Mouse (Mus musculus): ENCODE data around the gene Pdzd7.
"Not testable (repeated sequence)": the region's sequence is repeated elsewhere in the genome, so short reads cannot be mapped to it uniquely, and the experiment has no call there.

Pdzd7 gene

DNA sequence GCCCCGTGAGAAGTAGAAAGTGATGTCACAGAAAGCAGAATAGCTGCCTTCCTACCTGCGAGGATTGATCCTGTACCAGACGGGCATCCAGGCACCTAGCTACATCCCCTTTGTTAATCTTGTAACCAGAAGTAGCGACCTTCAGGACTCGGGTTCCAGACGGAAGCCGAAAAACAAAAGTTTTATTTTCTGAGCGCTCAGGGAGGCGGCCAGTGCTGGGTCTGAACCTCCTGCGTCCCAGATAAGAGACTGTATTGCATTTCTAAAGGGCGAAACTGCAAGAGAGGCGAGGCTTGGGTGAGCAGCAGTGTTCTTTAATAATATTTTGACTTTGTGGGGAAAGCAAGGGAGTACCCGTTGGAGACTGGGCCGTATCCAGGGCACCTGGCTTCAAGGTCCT lies 13.3 kb upstream of the Pdzd7 start:
- no peak for DNase-seq (ENCODE audit: extremely low spot score, low spot score)

DNA sequence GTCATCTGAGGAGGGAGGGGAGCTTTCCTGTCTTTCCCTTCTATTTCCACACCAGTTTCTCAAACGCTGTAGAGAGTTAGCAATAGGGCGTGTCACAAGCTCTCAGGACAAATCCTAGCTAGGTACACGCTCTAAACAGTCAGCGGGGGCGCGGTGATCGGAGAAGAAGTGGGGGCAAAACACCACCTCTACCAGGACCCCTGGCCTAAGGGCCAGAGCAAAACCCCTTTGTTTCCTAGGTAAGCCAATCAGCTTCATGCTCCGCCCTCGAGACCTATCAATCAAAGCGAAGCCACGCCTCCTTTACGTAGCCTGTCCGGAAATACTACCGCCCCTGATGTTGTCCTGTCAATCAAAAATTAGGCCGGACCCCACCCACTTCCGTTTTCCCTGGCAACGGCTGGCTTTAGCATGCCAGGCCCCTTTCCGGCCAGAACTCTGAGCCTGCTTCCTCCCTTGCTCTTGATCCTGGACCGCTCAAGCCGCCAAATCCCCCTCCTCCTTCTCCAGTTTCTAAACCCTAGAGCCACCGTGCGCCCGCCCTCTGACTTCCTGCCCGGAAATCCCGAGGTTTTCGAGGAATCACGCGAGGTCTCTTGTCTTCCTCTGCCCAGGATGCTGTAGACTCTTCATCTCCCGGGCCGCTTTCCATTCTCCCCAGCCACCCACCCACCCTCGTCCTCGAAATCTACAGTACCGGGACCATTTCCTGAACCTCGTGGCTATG lies 12.8 kb upstream of the Pdzd7 start:
- DNase-seq (ENCODE audit: extremely low spot score, low spot score) = peak; percentile 97

DNA sequence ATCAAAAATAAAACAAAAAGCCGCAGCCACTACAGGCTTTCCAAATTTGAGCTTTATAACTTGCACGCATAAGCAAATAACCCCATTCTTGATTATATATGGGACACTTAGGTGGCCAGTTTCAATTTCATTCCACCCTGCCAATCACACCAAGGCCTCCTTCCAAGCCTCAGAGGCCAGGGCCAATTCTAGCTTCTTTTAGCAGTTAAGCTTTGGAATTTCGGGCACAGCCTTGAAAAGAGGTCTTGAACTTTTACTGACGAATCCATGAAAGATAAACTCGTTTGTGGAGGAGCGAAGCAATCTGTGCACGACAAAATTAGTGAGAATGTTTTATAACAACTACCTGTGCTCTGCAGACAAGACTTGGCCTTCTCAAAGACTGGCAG lies 12.2 kb upstream of the Pdzd7 start:
- no peak for DNase-seq (ENCODE audit: extremely low spot score, low spot score)

DNA sequence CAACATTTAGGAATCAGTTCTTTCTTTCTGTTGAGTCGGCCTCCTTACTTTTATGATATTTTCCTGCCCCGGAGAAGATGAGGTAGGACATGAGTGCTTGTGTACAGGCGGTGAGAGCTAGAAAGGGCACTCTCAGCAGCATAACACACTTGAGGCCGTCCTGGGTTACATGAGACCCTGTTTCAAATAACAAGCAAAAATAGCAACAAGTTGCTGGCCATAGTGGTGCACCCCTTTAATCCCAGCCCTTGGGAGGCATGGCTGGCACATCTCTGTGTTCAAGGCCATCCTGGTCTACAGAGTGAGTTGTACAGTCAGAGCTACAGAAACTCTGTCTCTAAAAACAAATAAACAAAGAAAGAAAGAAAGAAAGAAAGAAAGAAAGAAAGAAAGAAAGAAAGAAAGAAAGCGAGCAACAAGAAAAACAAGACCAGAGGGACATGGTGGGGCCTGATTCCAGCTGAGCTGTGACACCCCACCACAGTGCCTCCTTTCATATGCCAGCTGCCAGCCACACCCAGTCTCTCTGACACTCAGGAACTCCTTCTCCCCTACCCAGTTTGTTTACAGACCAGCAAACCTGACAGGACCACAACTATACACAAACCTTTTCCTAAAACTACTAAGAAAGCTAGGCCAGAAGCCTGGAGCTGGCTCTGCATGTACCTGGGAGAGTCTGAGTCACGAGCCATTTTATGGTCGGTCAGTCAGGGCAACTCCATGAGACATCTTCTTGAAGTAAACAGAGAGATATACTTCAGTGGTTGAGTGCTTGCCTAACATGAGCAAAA lies 11.6 kb upstream of the Pdzd7 start:
- DNase-seq (ENCODE audit: extremely low spot score, low spot score) = no peak

DNA sequence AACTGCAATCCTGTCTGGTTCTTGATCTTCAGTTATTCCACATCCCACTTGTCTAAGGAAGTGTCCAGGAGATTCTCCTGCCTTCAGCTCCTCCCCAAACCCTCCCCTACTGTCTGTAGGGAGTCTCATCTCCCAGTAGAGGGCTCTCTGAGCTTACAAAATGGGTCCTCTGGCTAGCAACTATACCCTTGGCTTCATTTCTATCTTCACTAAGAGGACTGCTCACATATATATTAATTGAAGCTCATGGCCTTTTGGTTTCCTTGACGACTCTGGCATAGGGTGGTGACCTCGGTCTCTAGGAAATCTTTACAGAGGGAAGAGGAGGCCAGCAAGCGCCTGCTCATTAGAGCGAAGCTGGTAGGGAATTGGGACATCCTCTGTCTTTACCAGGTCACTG lies 10.8 kb upstream of the Pdzd7 start:
- no peak for DNase-seq (ENCODE audit: extremely low spot score, low spot score)

DNA sequence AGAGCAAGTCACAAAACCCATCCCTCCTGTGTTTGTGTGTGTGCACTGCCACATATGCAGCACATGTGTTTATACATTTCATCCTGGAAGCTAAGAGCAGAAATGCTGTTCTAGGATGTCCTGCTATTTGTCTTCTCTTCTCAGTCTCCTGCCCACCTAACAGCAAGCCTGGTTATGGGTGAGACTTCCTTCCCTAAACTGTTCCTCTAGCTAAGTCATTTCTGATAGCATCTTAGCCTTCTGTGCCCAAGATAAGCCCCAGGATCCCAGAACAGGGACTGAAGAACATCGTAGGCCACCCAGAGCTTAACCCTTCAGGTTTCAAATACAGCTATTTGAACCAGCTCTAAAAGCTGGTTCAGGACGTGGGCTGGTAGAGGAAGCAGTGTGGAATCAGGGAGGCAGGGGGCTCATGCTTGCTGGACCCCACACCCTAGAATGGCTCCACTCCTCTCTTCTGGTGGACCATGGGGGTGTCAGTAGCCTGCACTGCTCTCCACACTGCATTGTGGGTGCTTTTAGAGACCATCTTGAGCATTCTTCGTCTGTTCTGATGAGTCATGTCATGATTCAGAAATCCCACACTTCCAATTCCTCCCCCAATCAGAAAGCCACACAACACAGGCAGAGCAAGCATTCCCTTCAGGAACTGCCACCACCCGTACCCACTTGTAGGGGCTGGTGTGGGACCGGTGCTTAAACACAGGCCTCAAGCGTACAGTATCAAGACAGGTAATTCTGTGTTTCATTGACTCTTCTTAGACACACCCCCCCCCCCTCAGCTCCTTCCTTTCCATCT lies 9.6 kb upstream of the Pdzd7 start:
- DNase-seq (ENCODE audit: extremely low spot score, low spot score) = no peak

DNA sequence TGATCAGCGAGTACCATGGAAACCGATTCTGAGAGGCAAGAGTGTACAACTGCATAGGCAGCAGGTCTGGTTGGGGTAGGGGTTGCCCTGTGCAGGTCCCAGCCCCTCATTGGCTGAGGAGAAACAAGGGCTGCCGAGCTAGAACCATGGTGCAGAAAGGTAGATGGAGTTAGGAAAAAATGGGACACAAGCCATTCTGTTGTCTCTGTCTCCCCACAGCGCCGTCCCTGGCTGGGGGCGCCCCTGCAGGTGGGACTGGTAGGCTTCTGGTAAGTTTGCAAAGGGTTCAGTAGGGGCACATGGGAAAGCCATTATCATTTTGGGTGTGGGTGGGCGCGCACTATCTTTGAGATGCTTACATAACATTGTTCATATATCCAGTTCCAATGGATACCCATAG lies 7.9 kb upstream of the Pdzd7 start:
- DNase-seq (ENCODE audit: extremely low spot score, low spot score) = no peak

DNA sequence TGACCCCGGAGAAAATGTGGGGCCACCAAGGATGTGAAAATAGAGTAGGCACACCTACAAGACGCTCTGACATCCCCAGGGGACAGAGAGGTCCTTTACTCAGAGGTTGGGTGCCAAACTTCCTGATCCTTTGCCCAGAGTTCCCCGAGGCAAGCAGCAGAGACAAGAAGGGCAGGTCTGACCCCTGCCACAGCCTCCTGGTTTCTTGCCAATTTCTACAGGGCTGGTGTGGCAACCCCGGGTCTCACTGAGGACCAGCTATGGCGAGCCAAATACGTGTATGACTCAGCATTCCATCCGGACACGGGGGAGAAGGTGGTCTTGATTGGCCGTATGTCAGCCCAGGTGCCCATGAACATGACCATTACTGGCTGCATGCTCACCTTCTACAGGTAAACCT lies 4.0 kb upstream of the Pdzd7 start:
- DNase-seq (ENCODE audit: extremely low spot score, low spot score) = no peak

DNA sequence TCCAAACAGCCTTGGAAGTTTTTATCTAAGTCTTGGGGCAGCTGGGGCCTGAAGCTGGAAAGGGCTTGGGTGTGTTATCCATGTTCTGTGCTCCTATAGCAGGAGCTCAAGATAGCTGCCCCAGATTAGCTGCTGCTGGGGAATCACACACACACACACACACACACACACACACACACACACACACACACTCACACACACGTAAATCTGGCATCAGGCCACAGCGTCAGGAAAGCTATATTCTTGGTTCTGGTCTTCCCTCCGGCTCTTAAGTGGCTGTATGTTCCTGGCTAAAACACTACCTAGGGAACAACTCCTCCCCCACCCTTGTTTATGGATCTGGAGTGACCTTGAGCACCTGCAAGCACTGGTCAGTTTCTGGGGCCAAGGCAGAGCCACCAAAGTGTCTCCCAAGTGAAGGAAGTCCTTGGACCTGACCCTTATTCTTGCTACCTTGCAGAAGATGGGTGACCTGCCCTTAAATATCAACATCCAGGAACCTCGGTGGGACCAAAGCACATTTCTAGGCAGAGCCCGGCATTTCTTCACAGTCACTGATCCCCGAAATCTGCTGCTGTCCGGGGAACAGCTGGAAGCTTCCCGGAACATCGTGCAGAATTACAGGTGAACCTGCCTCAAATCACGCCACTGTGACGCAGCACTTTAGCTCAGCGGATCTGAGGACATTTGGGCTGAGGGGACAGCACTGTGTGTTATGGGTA lies 3.3 kb upstream of the Pdzd7 start:
- no peak for DNase-seq (ENCODE audit: extremely low spot score, low spot score)

DNA sequence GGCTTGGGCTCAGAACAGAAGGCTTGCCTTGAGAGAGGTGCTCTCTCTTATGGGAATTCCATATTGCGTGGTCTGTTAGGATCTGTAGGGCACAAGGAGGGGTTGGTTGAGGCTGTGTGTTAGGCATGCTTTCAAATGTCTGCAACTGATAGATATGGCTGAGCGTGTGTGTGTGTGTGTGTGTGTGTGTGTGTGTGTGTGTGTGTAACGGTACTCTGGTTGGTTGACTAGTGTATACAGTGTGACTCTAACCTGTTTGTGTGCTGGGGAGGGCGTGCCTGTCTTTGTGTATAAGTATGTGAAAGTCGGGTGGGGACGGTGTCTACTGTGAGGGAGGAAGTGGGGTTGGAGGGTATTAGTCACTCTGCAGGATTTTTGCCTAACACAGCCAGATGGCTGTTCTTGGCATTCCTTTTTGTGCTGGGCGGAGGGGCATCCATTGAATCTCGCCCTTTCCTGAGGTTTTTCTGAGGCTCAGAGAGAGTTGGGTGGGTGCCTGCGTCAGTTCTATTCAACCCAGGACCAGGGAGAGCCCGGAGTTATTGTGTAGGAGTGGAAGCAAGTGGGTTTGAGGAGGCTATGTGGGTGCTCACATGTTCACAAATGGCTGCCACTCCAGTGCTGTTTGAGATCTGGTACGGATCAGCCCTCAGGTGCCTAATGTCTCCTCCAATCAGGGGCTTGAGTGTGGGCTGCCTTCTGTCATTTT lies 2.6 kb upstream of the Pdzd7 start:
- DNase-seq (ENCODE audit: extremely low spot score, low spot score) = no peak

DNA sequence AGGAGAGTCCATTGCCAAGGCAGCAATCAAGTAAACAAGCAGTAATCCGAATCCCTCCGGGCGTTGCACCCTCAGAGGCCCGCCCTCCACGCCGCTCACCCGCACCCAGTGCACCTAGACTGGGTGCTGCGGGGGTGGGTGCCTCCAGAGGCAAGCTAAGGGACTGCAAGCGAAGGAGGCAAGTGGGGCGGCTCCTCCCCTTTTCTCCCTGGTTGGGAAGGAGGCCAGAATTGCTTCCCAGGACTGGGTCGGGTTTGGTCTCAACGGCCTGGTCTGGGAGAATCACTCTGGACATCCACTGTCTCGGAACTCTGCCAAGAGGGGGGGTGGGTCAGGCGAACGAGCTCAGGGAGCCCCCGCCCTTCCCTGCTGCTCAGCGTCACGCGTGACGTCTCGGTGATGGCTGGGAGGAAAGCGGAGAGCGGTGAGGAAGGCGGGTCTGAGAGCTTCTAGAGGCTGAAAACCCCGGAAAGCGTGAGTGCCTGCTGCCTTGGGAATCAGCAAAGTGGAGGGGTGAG lies 2.0 kb upstream of the Pdzd7 start, which contains the start of gene Sfxn3:
Gene Sfxn3, plus strand, starts transcription at position 87 of the 518 bp plus-strand sequence.
- DNase-seq (ENCODE audit: extremely low spot score, low spot score) = peak; percentile 85

DNA sequence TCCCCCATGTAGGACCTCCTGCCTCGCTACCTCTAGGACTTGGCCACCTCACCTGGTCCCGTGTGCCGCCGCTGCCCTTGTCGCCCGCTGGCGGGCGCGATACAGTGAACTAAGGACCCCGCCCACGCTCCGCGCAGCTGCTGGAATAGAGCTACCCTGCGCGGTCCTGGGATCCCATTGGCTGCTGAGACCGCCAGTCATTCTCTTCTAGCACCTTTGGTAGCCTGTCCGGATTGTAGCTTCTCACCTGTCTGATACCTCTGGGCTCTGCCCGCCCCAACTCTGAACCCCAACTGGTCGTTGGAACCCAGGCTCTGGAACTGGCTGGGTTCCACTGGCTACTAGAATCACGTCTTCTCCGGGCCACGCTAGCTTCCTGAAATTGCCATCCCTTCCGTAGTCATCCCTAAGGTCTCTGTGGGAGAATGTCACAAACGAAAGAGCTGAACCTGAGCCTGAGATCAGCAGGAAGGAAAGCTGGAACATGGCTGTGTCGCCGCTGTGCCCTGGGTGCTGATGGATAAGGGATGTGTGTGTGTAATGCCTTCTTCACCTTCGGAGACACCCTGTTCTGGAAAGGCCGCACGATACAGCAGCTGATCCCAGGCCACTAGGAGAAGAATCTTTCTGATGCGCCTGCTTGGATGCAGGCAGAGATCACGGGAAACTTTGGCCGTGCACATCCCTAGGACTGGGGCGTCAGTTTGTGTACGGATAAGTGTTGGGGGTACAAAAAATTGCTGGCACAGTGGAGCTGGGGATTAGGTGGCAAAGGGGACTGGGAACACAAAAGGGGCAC lies 1.2 kb upstream of the Pdzd7 start:
- DNase-seq (ENCODE audit: extremely low spot score, low spot score) = no peak

DNA sequence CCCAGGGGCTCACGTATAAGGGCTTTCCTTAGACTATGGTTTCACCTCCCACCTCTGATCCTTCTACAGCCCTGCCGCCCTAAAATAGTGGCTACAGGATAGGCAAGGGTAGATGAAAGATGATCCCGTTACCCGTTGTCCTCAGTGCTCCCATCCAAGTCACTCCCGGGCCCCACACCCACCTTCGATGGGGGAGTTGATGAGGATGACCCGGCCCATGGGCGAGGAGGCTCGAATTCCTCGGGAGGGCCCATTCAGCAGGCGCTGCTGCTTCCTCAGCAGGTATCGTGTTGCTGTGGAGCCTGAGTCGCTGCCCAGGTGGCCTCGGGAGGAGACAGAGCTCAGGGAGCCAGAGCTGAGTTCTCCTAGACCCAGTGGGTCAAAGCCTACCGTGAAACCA lies 281 bp downstream of the Pdzd7 start:
- DNase-seq (ENCODE audit: extremely low spot score, low spot score) = no peak

DNA sequence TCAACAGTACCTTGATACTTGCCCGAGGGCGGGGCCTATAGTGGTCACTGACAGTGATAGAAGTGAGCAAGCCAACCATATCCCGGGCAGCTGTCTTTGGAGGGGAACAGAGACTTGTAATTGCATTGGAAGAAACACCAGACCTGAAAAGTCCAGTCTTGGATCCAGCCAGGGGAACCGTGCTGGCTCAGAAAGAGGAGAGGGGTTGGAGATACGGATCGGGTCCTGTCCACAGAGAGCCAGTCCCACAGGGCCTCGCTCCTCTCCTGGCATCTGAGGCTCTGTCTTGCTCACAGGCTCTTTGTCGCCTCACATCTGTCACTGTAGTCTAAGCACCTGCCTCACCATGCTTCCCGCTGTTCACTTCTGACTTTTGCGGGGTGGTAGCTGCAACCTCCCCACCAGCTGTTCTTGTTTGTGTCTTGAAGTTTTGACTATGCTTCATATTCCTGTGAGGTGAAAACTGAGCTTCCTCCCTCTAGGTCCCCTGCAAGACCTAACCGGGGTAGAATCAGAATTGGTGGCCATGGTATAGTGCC lies 1.1 kb downstream of the Pdzd7 start:
- DNase-seq (ENCODE audit: extremely low spot score, low spot score) = no peak

DNA sequence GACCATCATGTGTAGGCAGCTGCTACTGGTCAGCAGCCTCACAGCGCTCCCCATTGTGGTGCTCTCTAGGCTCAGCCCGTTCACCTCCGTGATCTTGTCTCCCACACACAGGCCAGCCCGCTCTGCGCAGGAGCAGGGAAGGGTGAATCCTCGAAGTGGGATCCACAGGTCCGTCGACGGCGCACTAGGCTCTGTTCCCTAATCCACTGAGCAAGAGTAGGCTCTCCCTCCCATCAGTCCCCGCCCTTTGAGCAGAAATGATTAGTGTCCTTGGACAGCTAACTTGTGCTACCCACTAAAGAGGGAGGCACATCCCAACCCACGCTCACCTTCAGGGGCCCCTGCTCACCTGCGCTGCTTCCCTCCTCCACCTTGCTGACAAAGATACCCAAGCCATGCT lies 5.3 kb downstream of the Pdzd7 start:
- DNase-seq (ENCODE audit: extremely low spot score, low spot score) = no peak

DNA sequence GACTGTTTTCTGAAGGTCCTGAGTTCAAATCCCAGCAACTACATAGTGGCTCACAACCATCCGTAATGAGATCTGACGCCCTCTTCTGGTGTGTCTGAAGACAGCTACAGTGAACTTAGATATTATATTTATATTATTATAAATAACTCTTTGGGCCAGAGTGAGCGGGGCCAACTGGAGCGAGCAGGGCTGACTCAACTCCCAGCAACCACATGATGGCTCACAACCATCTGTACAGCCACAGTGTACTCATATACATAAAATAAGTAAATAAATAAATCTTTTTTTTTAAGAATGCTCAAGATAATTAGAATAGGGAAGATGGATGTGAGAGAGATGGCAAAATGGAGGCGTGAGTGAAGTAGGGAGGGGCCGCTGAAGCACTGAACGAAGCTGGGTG lies 7.3 kb downstream of the Pdzd7 start:
- DNase-seq (ENCODE audit: extremely low spot score, low spot score) = not testable (repeated sequence)

DNA sequence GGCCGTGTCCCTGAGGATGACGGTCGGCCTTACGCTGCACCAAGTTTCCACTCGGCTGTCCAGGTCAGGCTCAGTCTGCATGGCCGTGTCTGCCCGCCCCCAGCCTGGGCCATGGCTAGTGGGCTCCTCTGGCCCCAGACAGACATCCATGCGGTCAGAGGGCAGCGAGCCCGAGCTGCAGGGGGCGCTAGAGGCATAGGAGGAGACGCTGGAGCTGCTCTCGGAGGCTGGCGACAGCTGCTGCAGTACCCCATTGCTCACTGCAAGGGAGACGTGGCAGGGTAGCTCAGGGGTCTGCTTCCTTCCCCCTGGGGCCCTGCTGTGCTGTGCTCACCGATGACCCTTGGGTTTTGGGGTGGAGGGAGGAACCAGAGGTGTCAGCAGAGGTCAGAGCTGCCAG lies 8.7 kb downstream of the Pdzd7 start:
- peak; percentile 55 for DNase-seq (ENCODE audit: extremely low spot score, low spot score)

DNA sequence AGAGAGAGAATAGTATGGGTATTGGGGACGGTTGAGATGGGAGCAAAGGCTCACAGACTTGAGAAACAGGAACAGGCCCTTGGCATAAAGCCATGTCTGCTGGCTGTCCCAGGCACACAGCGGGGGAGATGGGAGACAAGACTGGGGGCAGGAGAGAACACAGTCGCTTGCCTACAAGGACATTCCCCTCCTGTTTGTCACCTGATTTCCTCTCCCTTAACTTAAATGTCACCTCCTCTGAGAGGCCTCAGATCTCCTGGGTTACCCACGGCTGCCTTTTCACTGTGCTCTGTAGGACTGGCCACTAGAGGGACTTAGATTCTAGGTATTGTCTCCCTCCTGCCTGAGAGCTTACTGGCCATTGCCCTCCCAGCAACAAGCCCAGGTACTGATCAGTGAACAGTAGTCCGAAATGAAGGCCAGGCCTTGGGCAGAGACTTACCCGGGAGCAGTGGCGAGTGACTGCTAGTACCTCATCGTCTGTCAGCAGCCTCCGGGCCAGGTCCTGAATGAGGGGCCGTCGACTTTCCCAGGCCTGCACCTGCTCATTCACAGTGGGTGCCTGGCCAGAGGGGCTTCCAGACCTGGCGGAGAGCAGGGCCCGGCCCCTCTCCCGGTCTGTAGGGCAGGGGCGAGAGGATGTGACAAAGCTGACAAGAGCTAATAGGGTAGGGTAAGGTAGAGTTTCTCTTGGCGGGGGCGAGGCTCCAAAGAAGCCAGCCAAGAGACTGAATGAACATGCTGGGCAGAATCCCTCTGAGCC lies 12.8 kb downstream of the Pdzd7 start:
- DNase-seq (ENCODE audit: extremely low spot score, low spot score) = no peak

DNA sequence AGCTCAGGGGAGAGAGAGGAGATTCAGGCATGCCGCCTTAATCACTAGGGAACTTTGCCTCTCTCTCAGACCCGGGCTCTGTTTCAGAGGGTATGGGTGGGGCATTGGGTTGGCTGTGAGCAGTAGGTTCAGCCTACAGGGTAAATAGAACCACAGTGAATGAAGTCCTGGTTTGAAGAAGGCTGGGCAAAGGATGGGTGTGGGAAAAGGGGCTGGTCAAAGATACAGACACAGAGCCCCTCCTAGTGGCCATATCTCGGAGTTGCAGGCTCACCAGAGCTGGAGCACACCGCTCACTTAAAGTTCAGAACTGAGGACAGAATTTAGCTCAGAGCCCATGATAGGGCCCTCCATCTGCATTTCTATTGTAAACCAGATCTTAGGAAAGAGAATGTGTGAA lies 13.7 kb downstream of the Pdzd7 start:
- peak; percentile 79 for DNase-seq (ENCODE audit: extremely low spot score, low spot score)
